In genomic region chr14:121688175-121688574, GRCm38 (mm10) we compare ENCODE assay signal across 21 mouse cellular contexts.
DNase-seq lines count a peak whose midpoint lies in the region; ATAC-seq and TF ChIP-seq lines count a peak whose summit lies in the region.
"Had no signal": no experiment of that assay in that cellular context is flagged by ENCODE, and none has a peak within 500 bp of the region (broad histone marks: within the 10 kb centered on the region; RNA-seq: fewer than 3 reads in every experiment).

No protein-coding gene starts in this region.

- H3K4me1 ChIP-seq in midbrain, embryonic 11.5 days (ENCODE audit: control insufficient read depth, insufficient read depth, low read length), result peaks cover 6% of the 10 kb centered on the region
- H3K4me1 ChIP-seq in midbrain, embryonic 16.5 days (ENCODE audit: control insufficient read depth, insufficient read depth, low read length), result no peaks in the 10 kb centered on the region; the same call in 1 of the 2 replicates
- H3K4me1 ChIP-seq: embryonic facial prominence, embryonic 15.5 days; heart, embryonic 13.5 days had no signal

- no peak for TF ChIP-seq CTCF in layer of hippocampus, adult 2 months (conservative IDR thresholded peaks at IDR 0.05)

- no peak overlapping the region for H3K4me3 ChIP-seq in layer of hippocampus, adult 2 months
- no peak overlapping the region for H3K4me3 ChIP-seq in midbrain, embryonic 11.5 days (ENCODE audit: low read depth, low read length)
- no peak overlapping the region for H3K4me3 ChIP-seq in midbrain, embryonic 16.5 days (ENCODE audit: low read depth, low read length)
- H3K4me3 ChIP-seq: embryonic facial prominence, embryonic 15.5 days; gastrocnemius, adult 2 months; heart, embryonic 13.5 days; hindbrain, embryonic 13.5 days had no signal

- H3K27ac ChIP-seq in layer of hippocampus, adult 2 months, result peak overlapping the region; percentile 61; the same call in 1 of the 2 replicates
- no peak overlapping the region for H3K27ac ChIP-seq in midbrain, embryonic 11.5 days (ENCODE audit: low read depth, low read length)
- no peak overlapping the region for H3K27ac ChIP-seq in midbrain, embryonic 16.5 days (ENCODE audit: low read length)
- H3K27ac ChIP-seq: embryonic facial prominence, embryonic 15.5 days; gastrocnemius, adult 2 months; heart, embryonic 13.5 days; hindbrain, embryonic 13.5 days; hindbrain, postnatal 0 days had no signal

- 8% methylated on average over 1 of the region's 1 CpGs for WGBS in midbrain, embryonic 11.5 days
- WGBS in midbrain, embryonic 16.5 days, result 25% methylated on average over 1 of the region's 1 CpGs

- H3K9ac ChIP-seq in midbrain, embryonic 11.5 days (ENCODE audit: low read length), result no peak overlapping the region
- no peak overlapping the region for H3K9ac ChIP-seq in midbrain, embryonic 16.5 days (ENCODE audit: low read depth, low read length)
- H3K9ac ChIP-seq: embryonic facial prominence, embryonic 15.5 days; heart, embryonic 13.5 days; hindbrain, embryonic 13.5 days had no signal

- no peak overlapping the region for H3K4me2 ChIP-seq in midbrain, embryonic 11.5 days
- no peak overlapping the region for H3K4me2 ChIP-seq in midbrain, embryonic 16.5 days (ENCODE audit: low read length)
- H3K4me2 ChIP-seq: embryonic facial prominence, embryonic 15.5 days; heart, embryonic 13.5 days; hindbrain, embryonic 13.5 days had no signal

- peak; percentile 24 for DNase-seq in embryo, embryonic 10 days (ENCODE audit: low spot score)
- no peak for DNase-seq in embryo, embryonic 11 days
- DNase-seq in layer of hippocampus, adult 2 months (ENCODE audit: low spot score in 2 of 2), result no peak
- no peak for DNase-seq in layer of hippocampus, adult 9-10 months (ENCODE audit: low spot score)
- DNase-seq in midbrain, embryonic 11.5 days (ENCODE audit: low spot score, missing footprints), result no peak
- no peak for DNase-seq in kidney, postnatal 25 days
- DNase-seq: adrenal gland, postnatal 14 days; cerebellum, adult 18-20 months; cerebellum, postnatal 14 days; gastrocnemius, adult 2 months; gastrocnemius, postnatal 25 days; heart, adult 11 months; heart, postnatal 36 days had no signal

- ATAC-seq in midbrain, embryonic 11.5 days (ENCODE audit: low FRiP score), result peak; percentile 60
- ATAC-seq in midbrain, embryonic 16.5 days, result no peak
- ATAC-seq: activated CD4-positive, CD25-positive, alpha-beta regulatory T cell, adult 4 months; forebrain, embryonic 16.5 days; hindbrain, postnatal 0 days; Patski had no signal

- H3K9me3 ChIP-seq in midbrain, embryonic 11.5 days (ENCODE audit: control insufficient read depth, low read length), result no peaks in the 10 kb centered on the region
- no peaks in the 10 kb centered on the region for H3K9me3 ChIP-seq in midbrain, embryonic 16.5 days (replicated peaks; ENCODE audit: control insufficient read depth, low read length, poor library complexity, severe bottlenecking)
- H3K9me3 ChIP-seq: embryonic facial prominence, embryonic 15.5 days; heart, embryonic 13.5 days; hindbrain, embryonic 13.5 days had no signal

- no peaks in the 10 kb centered on the region for H3K27me3 ChIP-seq in midbrain, embryonic 11.5 days (ENCODE audit: control insufficient read depth, insufficient read depth, low read length)
- H3K27me3 ChIP-seq in midbrain, embryonic 16.5 days (ENCODE audit: control insufficient read depth, insufficient read depth, low read depth, low read length), result no peaks in the 10 kb centered on the region
- H3K27me3 ChIP-seq: embryonic facial prominence, embryonic 15.5 days; heart, embryonic 13.5 days; hindbrain, embryonic 13.5 days; Patski had no signal

- H3K36me3 ChIP-seq in midbrain, embryonic 11.5 days (ENCODE audit: control insufficient read depth, insufficient read depth, low read length), result no peaks in the 10 kb centered on the region
- no peaks in the 10 kb centered on the region for H3K36me3 ChIP-seq in midbrain, embryonic 16.5 days (ENCODE audit: control insufficient read depth, insufficient read depth, low read length)
- H3K36me3 ChIP-seq: embryonic facial prominence, embryonic 15.5 days; heart, embryonic 13.5 days; hindbrain, embryonic 13.5 days had no signal
